Mouse (Mus musculus) forebrain, embryonic 14.5 days (tissue): ENCODE measurements around the gene Cd36. TPM values are rescaled to one million over a fixed set of nuclear protein-coding genes. Genes with fewer than 3 reads are reported as not detected.

Experiments used
- ATAC-seq: fragments of 200-750 bp; cut with Nextera tagmentation; 2 replicates; pipeline ENCODE4 v1.8.0; 2017; ENCODE audit warnings: mild to moderate bottlenecking, moderate library complexity
- DNase-seq: peaks from one replicate; pipeline ENCODE4 v3.0.0-alpha.2; 2015; ENCODE audit warnings: low spot score
- H3K27ac ChIP-seq: fragments of 300-500 bp; sonication (generic); 2 replicates; pipeline ENCODE4 v1.5.1; 2014; ENCODE audit warnings: low read depth, mild to moderate bottlenecking, control low read depth, low read length, moderate library complexity
- H3K27me3 ChIP-seq: fragments of 300-500 bp; sonication (generic); replicated peaks from 2 replicates; pipeline ENCODE4 v1.6.1; 2014; ENCODE audit warnings: low read length, control low read depth, mixed read lengths; ENCODE audit not compliant: control insufficient read depth, insufficient read depth
- H3K36me3 ChIP-seq: fragments of 300-500 bp; sonication (generic); 2 replicates; pipeline ENCODE4 v1.6.1; 2014; ENCODE audit warnings: low read length, control low read depth; ENCODE audit not compliant: control insufficient read depth, insufficient read depth
- H3K4me1 ChIP-seq: fragments of 300-500 bp; sonication (generic); 2 replicates; pipeline ENCODE4 v1.6.1; 2014; ENCODE audit warnings: antibody characterized with exemption, low read length, control low read depth; ENCODE audit not compliant: control insufficient read depth, insufficient read depth
- H3K4me2 ChIP-seq: fragments of 300-500 bp; sonication (generic); 2 replicates; pipeline ENCODE4 v1.6.1; 2014; ENCODE audit warnings: mild to moderate bottlenecking, control low read depth, low read length
- H3K4me3 ChIP-seq: fragments of 300-500 bp; sonication (generic); 2 replicates; pipeline ENCODE4 v1.5.1; 2014; ENCODE audit warnings: low read depth, low read length, control low read depth
- H3K9ac ChIP-seq: fragments of 300-500 bp; sonication (generic); 2 replicates; pipeline ENCODE4 v1.6.1; 2014; ENCODE audit warnings: mild to moderate bottlenecking, low read length, control low read depth, moderate library complexity
- H3K9me3 ChIP-seq: fragments of 300-500 bp; sonication (generic); replicated peaks from 2 replicates; pipeline ENCODE4 v1.6.1; 2016; ENCODE audit warnings: low read length, control low read depth, mixed read lengths; ENCODE audit not compliant: control insufficient read depth
- WGBS: fragments of 180-500 bp; shearing (Covaris S2); extraction: QIAGEN DNeasy Blood & Tissue Kit; methylation state at CpG from one replicate; pipeline ENCODE4 v1.1.7; 2014; 5-methylcytosine and 5-hydroxymethylcytosine counted together
- polyA plus RNA-seq: library from polyadenylated mRNA; unstranded; fragments of >200 nt; fragmentation: Nextera tagmentation; extraction: Ambion mirVana; gene quantifications from 2 replicates; pipeline ENCODE4 v1.2.1, GENCODE M21; 2014

The Cd36 gene
- polyA plus RNA-seq, 1 experiment from 2014 or later: 1.5 TPM

DNA sequence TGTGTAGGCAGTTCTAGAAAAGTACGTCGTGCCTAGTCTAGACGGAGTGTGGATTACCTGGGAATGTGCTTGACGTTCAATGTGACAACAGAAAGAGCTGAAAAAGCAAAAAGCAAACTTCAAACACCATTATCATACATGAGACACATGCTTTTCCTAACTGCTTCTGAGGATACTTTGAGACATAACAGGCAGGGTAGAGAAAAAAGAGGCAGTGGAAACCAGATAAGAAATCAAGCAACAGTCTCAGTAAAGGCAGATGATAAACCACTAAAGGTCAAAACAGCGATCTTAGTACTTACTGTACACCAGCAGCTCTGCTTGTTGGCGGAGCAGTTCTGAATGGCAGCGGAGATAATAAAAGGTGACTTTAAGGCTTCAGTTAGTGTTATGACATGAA lies 11.6 kb downstream of the Cd36 start:
- Histone ChIP-seq H3K27me3 (no peaks in the 10 kb centered on the region), H3K9me3 (no peaks in the 10 kb centered on the region), H3K4me2 (no peak overlapping the region), H3K4me1 (no peaks in the 10 kb centered on the region), H3K9ac (no peak overlapping the region), H3K36me3 (no peaks in the 10 kb centered on the region), H3K4me3 (no peak overlapping the region), H3K27ac (no peak overlapping the region)
- WGBS: 90% methylated on average over 7 of the region's 7 CpGs
- DNase-seq: no peak
- no peak for ATAC-seq

DNA sequence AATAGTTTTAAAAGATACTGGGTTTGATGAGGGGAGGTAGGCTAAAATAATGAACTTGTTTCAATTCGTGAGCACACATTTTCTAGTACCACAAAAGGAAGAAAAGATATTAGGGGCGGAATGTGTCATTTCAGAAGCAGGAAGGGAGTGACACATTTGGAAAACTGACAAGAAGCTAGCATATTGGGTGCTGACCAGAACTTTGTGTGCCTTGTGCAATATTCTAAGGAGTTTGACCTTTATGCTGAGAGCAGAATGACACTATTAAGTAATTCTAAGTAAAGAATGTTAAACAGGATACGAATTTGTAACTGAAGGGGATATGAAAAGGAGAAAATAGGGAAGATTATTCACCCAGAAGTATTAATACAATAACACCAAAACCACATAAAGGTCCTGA lies 12.0 kb downstream of the Cd36 start:
- Histone ChIP-seq H3K36me3 (no peaks in the 10 kb centered on the region), H3K4me1 (no peaks in the 10 kb centered on the region), H3K27me3 (no peaks in the 10 kb centered on the region), H3K27ac (no peak overlapping the region), H3K9me3 (no peaks in the 10 kb centered on the region), H3K9ac (no peak overlapping the region), H3K4me2 (no peak overlapping the region), H3K4me3 (no peak overlapping the region)
- ATAC-seq (no peak), DNase-seq (no peak)
- WGBS: 83% methylated on average over 3 of the region's 3 CpGs

DNA sequence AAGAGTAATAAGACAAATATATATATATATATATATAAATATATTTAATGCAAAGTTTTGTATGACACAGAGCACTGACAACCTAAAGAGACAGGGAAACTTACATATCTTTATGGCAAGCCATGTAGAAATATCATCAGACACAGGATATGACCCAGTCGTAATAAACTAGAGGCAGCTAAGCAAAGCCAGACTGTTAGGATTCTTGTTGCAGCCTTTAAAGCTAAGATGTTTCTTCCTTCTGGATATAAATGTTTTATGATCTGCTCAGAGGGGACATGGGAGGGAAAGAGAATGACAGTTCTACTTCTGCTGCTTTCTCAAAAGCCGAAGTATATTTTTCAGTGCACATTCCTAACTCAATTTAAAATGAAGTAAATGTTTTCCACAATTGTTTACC lies 14.3 kb downstream of the Cd36 start:
- Histone ChIP-seq H3K9ac (no peak overlapping the region), H3K4me1 (no peaks in the 10 kb centered on the region), H3K27ac (no peak overlapping the region), H3K36me3 (no peaks in the 10 kb centered on the region), H3K4me3 (no peak overlapping the region), H3K4me2 (no peak overlapping the region), H3K27me3 (no peaks in the 10 kb centered on the region), H3K9me3 (no peaks in the 10 kb centered on the region)
- 94% methylated on average over 2 of the region's 2 CpGs for WGBS
- DNase-seq: no peak
- no peak for ATAC-seq

DNA sequence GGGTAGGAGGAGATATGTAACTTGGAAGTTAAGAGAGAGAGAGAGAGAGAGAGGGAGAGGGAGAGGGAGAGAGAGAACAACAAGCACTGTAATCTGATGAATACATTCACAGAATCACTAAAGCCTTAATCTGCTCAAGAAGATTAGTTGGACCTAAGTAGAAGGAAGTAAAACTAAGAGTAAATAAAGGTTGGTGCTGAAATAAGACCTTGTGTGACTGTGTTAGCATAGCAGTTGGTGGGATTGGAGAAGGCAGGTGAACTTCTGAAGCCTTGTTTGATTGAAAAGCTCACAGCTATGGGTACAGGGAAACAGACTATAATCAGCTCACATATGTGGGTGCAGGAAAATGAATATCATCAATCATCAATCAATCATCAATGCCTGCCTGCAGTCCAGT lies 23.2 kb downstream of the Cd36 start:
- no peak for ATAC-seq
- Histone ChIP-seq H3K27me3 (no peaks in the 10 kb centered on the region), H3K9ac (no peak overlapping the region), H3K9me3 (no peaks in the 10 kb centered on the region), H3K4me3 (no peak overlapping the region), H3K36me3 (no peaks in the 10 kb centered on the region), H3K27ac (no peak overlapping the region), H3K4me1 (no peaks in the 10 kb centered on the region), H3K4me2 (no peak overlapping the region)
- DNase-seq: no peak

DNA sequence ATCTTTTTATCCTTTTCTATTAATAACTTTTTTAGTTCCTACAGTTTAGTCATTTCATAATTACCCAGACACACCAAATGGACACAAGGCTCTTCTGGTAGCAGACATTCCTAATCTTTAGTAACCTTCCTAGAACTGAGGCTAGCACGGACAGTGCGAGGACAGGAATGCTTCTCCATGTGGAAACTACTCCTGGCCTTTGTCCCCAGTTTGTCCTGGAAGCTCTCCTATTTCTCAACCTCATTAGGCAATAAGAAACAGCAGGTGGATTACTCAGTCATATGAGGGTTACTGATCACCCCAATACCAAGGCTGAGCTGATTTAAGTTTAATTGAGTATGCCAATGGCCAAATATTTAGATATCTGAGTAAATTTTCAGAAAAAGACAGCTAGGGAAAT lies 25.5 kb downstream of the Cd36 start:
- no peaks in the 10 kb centered on the region for H3K36me3 ChIP-seq
- ATAC-seq (no peak), DNase-seq (no peak)
- 76% methylated on average over 2 of the region's 2 CpGs for WGBS
- H3K27ac ChIP-seq: no peak overlapping the region
- H3K4me3 ChIP-seq: no peak overlapping the region
- no peaks in the 10 kb centered on the region for H3K27me3 ChIP-seq
- H3K9me3 ChIP-seq: no peaks in the 10 kb centered on the region
- H3K9ac ChIP-seq: no peak overlapping the region
- H3K4me2 ChIP-seq: no peak overlapping the region
- H3K4me1 ChIP-seq: no peaks in the 10 kb centered on the region

DNA sequence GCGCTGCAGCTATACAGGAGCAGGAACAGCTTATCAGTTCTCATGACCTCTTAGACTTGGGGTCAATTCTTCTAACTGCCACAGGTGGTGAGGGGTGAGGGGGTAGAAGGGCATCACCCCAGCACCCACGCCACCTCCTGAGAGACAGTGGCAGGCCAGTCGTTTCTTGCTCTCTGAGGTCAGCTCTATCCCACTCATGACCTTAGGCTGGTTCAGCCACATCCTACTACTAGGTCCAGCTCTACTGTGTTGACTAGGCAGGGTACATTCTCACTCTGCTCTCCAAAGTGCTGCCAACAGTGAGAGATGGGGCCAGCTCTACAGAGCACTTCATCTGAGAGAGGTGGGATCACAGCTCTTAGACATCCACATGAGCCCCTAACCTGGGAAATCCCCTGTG lies 30.2 kb downstream of the Cd36 start:
- H3K27me3 ChIP-seq: no peaks in the 10 kb centered on the region
- no peaks in the 10 kb centered on the region for H3K36me3 ChIP-seq
- H3K9me3 ChIP-seq: no peaks in the 10 kb centered on the region
- no peak overlapping the region for H3K27ac ChIP-seq
- ATAC-seq (no peak), DNase-seq (no peak)
- H3K4me1 ChIP-seq: no peaks in the 10 kb centered on the region
- 91% methylated on average over 3 of the region's 3 CpGs for WGBS
- no peak overlapping the region for H3K4me2 ChIP-seq
- no peak overlapping the region for H3K4me3 ChIP-seq
- no peak overlapping the region for H3K9ac ChIP-seq

DNA sequence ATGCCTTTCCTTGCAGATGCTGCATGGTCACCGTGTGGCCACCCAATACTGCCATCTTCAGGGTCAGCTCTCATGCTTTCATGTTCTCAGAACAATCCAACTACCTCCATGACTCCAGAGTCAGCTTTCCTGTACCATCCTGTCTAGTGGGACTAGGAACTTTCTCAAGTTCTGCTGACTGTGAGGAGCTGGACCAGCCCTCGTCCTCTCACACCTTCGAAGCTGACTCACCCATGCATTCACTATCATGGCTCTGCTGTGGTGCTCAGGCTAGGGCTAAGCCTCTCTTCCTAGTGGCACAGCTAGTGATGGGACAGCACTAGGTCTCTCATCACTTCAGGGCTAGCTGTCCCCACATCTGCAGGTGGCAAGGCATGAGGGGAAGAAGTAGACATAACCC lies 30.7 kb downstream of the Cd36 start:
- H3K9ac ChIP-seq: no peak overlapping the region
- no peak for ATAC-seq
- H3K9me3 ChIP-seq: no peaks in the 10 kb centered on the region
- H3K4me2 ChIP-seq: no peak overlapping the region
- H3K27ac ChIP-seq: no peak overlapping the region
- no peak overlapping the region for H3K4me3 ChIP-seq
- WGBS: 89% methylated on average over 3 of the region's 3 CpGs
- no peaks in the 10 kb centered on the region for H3K4me1 ChIP-seq
- DNase-seq: no peak
- H3K36me3 ChIP-seq: no peaks in the 10 kb centered on the region
- no peaks in the 10 kb centered on the region for H3K27me3 ChIP-seq

DNA sequence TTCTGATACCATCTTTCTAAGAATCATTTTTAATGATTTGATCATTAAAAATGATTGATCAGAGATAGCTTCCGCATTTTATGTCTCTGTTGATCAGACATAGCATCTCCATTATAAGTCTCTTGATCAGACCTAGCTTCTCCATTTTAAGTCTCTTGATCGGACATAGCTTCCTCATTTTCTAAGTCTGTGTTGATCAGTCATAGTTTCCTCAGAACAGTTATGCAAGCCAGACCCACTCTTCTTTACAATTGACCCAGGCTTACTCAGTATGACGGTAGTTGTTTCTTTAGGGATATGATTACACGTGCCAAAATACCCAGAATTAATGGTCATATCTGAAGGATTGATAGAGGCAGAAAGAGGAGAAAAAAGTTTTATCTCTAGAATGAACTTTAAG lies 31.3 kb downstream of the Cd36 start:
- no peaks in the 10 kb centered on the region for H3K36me3 ChIP-seq
- no peak overlapping the region for H3K9ac ChIP-seq
- no peaks in the 10 kb centered on the region for H3K27me3 ChIP-seq
- H3K4me2 ChIP-seq: no peak overlapping the region
- H3K4me1 ChIP-seq: no peaks in the 10 kb centered on the region
- 91% methylated on average over 4 of the region's 4 CpGs for WGBS
- no peaks in the 10 kb centered on the region for H3K9me3 ChIP-seq
- H3K4me3 ChIP-seq: no peak overlapping the region
- H3K27ac ChIP-seq: no peak overlapping the region
- DNase-seq (no peak), ATAC-seq (no peak)

DNA sequence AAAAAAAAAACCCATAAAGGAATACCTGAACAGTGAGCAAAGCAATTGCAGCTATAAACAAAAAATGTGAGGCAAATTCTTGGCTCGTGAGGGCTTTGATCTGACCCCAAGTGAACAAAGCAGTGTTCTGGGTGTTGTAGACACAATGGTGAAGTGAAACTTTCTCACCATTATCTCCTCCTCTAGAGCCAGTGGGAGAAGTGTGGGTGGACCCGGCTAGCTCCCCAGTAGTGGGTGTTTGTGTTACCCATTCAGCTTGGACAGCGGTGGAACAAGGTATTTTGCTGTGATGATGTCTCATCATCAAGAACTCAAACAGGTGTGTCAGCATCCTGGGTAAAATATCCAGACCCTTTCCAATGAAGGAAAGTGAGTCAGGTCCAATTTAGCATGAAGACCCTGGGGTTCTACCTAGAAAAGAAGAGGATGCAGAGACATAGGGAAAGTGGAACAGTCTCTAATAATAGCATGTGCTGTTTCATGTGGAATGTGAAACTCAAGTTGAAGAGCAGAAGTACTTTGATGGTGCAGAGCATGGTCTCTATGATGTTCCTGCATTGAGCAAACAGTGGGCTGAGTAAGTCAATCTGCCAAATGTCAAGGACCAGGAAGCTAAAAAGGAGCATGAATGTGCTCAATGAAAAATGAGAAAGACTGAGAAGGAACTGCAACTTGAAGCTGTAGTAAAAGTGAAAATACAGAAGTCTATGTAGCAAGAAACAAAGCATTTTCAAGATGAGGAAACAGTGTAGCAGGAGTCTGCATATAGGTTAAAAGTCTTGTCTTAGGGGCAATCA lies 34.3 kb downstream of the Cd36 start:
- H3K4me1 ChIP-seq: no peaks in the 10 kb centered on the region
- H3K9ac ChIP-seq: no peak overlapping the region
- H3K4me3 ChIP-seq: no peak overlapping the region
- no peak overlapping the region for H3K27ac ChIP-seq
- H3K36me3 ChIP-seq: no peaks in the 10 kb centered on the region
- DNase-seq (no peak), ATAC-seq (no peak)
- H3K9me3 ChIP-seq: no peaks in the 10 kb centered on the region
- H3K27me3 ChIP-seq: no peaks in the 10 kb centered on the region
- no peak overlapping the region for H3K4me2 ChIP-seq
- WGBS: 86% methylated on average over 3 of the region's 3 CpGs
